Mouse (Mus musculus): ENCODE results near the gene Ddc.
A peak's percentile ranks its signal among the peaks of the same experiment; 100 is the strongest.

Ddc gene

GRCm38 (mm10) chr11:11822181-11823095 lies 75.5 kb downstream of the Ddc start:
- DNase-seq (ENCODE audit: low spot score), result no peak

- DNase-seq (ENCODE audit: low spot score), result peak; percentile 91
Observed at GRCm38 (mm10) chr11:11821387-11821975, 76.5 kb downstream of the Ddc start.

GRCm38 (mm10) chr11:11820737-11821136 lies 77.2 kb downstream of the Ddc start:
- no peak for DNase-seq (ENCODE audit: low spot score)

- DNase-seq (ENCODE audit: low spot score), result peak; percentile 99
Observed at GRCm38 (mm10) chr11:11820251-11820650, 77.7 kb downstream of the Ddc start.

- DNase-seq (ENCODE audit: low spot score), result no peak
Observed at GRCm38 (mm10) chr11:11819206-11819605, 78.7 kb downstream of the Ddc start.

GRCm38 (mm10) chr11:11818797-11819196 lies 79.1 kb downstream of the Ddc start:
- DNase-seq (ENCODE audit: low spot score), result no peak

- DNase-seq (ENCODE audit: low spot score), result no peak
Observed at GRCm38 (mm10) chr11:11815737-11816136, 82.2 kb downstream of the Ddc start.

- DNase-seq (ENCODE audit: low spot score), result peak; percentile 89
Observed at GRCm38 (mm10) chr11:11811906-11812480, 86.0 kb downstream of the Ddc start.

GRCm38 (mm10) chr11:11809404-11810175 lies 88.4 kb downstream of the Ddc start:
- peak; percentile 81 for DNase-seq (ENCODE audit: low spot score)

- peak; percentile 99 for DNase-seq (ENCODE audit: low spot score)
Observed at GRCm38 (mm10) chr11:11808820-11809403, 89.0 kb downstream of the Ddc start, which contains the start of gene Fignl1. TSS of gene Fignl1 (minus strand) at chr11:11808962.

- DNase-seq (ENCODE audit: low spot score), result no peak
Observed at GRCm38 (mm10) chr11:11808035-11808819, 89.7 kb downstream of the Ddc start.

GRCm38 (mm10) chr11:11805951-11806350 lies 92.0 kb downstream of the Ddc start:
- no peak for DNase-seq (ENCODE audit: low spot score)

- no peak for DNase-seq (ENCODE audit: low spot score)
Observed at GRCm38 (mm10) chr11:11804421-11804820, 93.5 kb downstream of the Ddc start.

- DNase-seq (ENCODE audit: low spot score), result no peak
Observed at GRCm38 (mm10) chr11:11801067-11801466, 96.9 kb downstream of the Ddc start.

GRCm38 (mm10) chr11:11800304-11800703 lies 97.6 kb downstream of the Ddc start:
- no peak for DNase-seq (ENCODE audit: low spot score)

- DNase-seq (ENCODE audit: low spot score), result no peak
Observed at GRCm38 (mm10) chr11:11798690-11799089, 99.3 kb downstream of the Ddc start.

- no peak for DNase-seq (ENCODE audit: low spot score)
Observed at GRCm38 (mm10) chr11:11794626-11795025, 103.3 kb downstream of the Ddc start.

GRCm38 (mm10) chr11:11788521-11788974 lies 109.4 kb downstream of the Ddc start:
- DNase-seq (ENCODE audit: low spot score), result peak; percentile 95

- DNase-seq (ENCODE audit: low spot score), result no peak
Observed at GRCm38 (mm10) chr11:11785457-11785856, 112.5 kb downstream of the Ddc start.

GRCm38 (mm10) chr11:11781728-11782127 lies 116.2 kb downstream of the Ddc start:
- no peak for DNase-seq (ENCODE audit: low spot score)

GRCm38 (mm10) chr11:11778345-11778744 lies 119.6 kb downstream of the Ddc start:
- DNase-seq (ENCODE audit: low spot score), result no peak
